In genomic region chr11:69364910-69365309, GRCm38 (mm10) we compare ENCODE assay signal across 8 mouse cellular contexts. TPM values are rescaled to one million over a fixed set of nuclear protein-coding genes. Genes with fewer than 3 reads are reported as not detected.
DNase-seq lines count a peak whose midpoint lies in the region; ATAC-seq and TF ChIP-seq lines count a peak whose summit lies in the region.

No protein-coding gene starts in this region.

- H3K27me3 ChIP-seq in MEL (ENCODE audit: control insufficient read depth in 1 of 2, insufficient read depth in 2 of 2, low read length in 2 of 2) = no peaks in the 10 kb centered on the region
- H3K27me3 ChIP-seq in liver, embryonic 14.5 days (ENCODE audit: control insufficient read depth, insufficient read depth, low read length) = peaks cover 35% of the 10 kb centered on the region
- no peaks in the 10 kb centered on the region for H3K27me3 ChIP-seq in neural tube, embryonic 12.5 days (replicated peaks)

- H3K4me1 ChIP-seq in MEL (ENCODE audit: control insufficient read depth in 1 of 2, insufficient read depth in 2 of 2, low read length in 2 of 2) = peaks cover 3 to 15% of the 10 kb centered on the region in 2 experiments; a peak in 3 of 4 replicates
- peaks cover 17% of the 10 kb centered on the region in 2 experiments; a peak in 3 of 4 replicates for H3K4me1 ChIP-seq in liver, embryonic 14.5 days (replicated peaks; ENCODE audit: control insufficient read depth in 2 of 2, insufficient read depth in 2 of 2, low read length in 1 of 2)
- peaks cover 39% of the 10 kb centered on the region for H3K4me1 ChIP-seq in neural tube, embryonic 12.5 days

- peak overlapping the region; percentile 39 for H3K4me2 ChIP-seq in liver, embryonic 14.5 days (ENCODE audit: low read depth)
- peak overlapping the region; percentile 90 for H3K4me2 ChIP-seq in neural tube, embryonic 12.5 days (replicated peaks)

- 35% methylated on average over 6 of the region's 6 CpGs for WGBS in liver, embryonic 14.5 days (ENCODE audit: insufficient replicate concordance)
- under 1% methylated on average over 6 of the region's 6 CpGs for WGBS in neural tube, embryonic 12.5 days

- DNase-seq in MEL (ENCODE audit: low read depth, low spot score) = peak; percentile 53
- DNase-seq in cerebellum, adult 9-10 months = peak; percentile 92
- peak; percentile 88 to 92 for DNase-seq in frontal cortex, adult 2 months (ENCODE audit: extremely low spot score in 1 of 2, low spot score in 1 of 2)
- DNase-seq in heart, postnatal 36 days = peak; percentile 93 to 95
- DNase-seq in layer of hippocampus, adult 11-12 months (ENCODE audit: low spot score) = peak; percentile 93
- DNase-seq in liver, embryonic 14.5 days (ENCODE audit: low read depth in 3 of 3, low spot score in 3 of 3) = no peak
- DNase-seq in telencephalon, adult 2 months (ENCODE audit: low read depth, low spot score) = peak; percentile 67

- intact Hi-C loops in heart, postnatal 36 days (cut with DNase I) = loop anchor here (2.0 kb wide), 2 partner anchors 24 to 56 kb away; partner anchors contain the start of gene Rnf227

- peaks cover 15% of the 10 kb centered on the region for H3K79me2 ChIP-seq in MEL (ENCODE audit: control insufficient read depth, insufficient read depth, low read length, poor library complexity)

- no peak for TF ChIP-seq RAD21 in MEL (IDR thresholded peaks at IDR 0.05; ENCODE audit: low read depth, low read length)

- H3K4me3 ChIP-seq in MEL (ENCODE audit: control insufficient read depth in 1 of 2, insufficient read depth in 1 of 2, low read depth in 2 of 2, low read length in 2 of 2) = no peak overlapping the region
- H3K4me3 ChIP-seq in liver, embryonic 14.5 days (ENCODE audit: insufficient read depth in 1 of 2, low read depth in 2 of 2, low read length in 2 of 2) = no peak overlapping the region
- peak overlapping the region; percentile 99 for H3K4me3 ChIP-seq in neural tube, embryonic 12.5 days

- no peak overlapping the region for H3K9ac ChIP-seq in MEL (ENCODE audit: control insufficient read depth, low read depth, low read length, poor library complexity, severe bottlenecking)
- no peak overlapping the region for H3K9ac ChIP-seq in liver, embryonic 14.5 days (replicated peaks)
- 0 out of 2 replicates have a peak overlapping the region, but pooled peaks have one; percentile 70 for H3K9ac ChIP-seq in neural tube, embryonic 12.5 days

- no peaks in the 10 kb centered on the region for H3K9me3 ChIP-seq in MEL (replicated peaks; ENCODE audit: insufficient read depth, low read length)
- no peaks in the 10 kb centered on the region for H3K9me3 ChIP-seq in liver, embryonic 14.5 days (ENCODE audit: control insufficient read depth, low read length)
- H3K9me3 ChIP-seq in neural tube, embryonic 12.5 days = no peaks in the 10 kb centered on the region

- TF ChIP-seq EP300 in MEL (IDR thresholded peaks at IDR 0.05; ENCODE audit: low read depth in 1 of 2, low read length in 2 of 2) = no peak
- TF ChIP-seq EP300 in liver, embryonic 14.5 days (IDR thresholded peaks at IDR 0.05; ENCODE audit: low read depth) = no peak

- no peak for TF ChIP-seq POLR2A in MEL (IDR thresholded peaks at IDR 0.05; ENCODE audit: control insufficient read depth in 1 of 2, insufficient read depth in 1 of 2, low read depth in 1 of 2, low read length in 2 of 2, poor library complexity in 1 of 2)

- peaks cover 0 to 3% of the 10 kb centered on the region in 2 experiments; a peak in 2 of 4 replicates for H3K36me3 ChIP-seq in MEL (ENCODE audit: control insufficient read depth in 1 of 2, insufficient read depth in 2 of 2, low read length in 2 of 2)
- H3K36me3 ChIP-seq in liver, embryonic 14.5 days (replicated peaks; ENCODE audit: control insufficient read depth, insufficient read depth, low read depth) = no peaks in the 10 kb centered on the region
- H3K36me3 ChIP-seq in neural tube, embryonic 12.5 days = peaks cover 40% of the 10 kb centered on the region

- H3K27ac ChIP-seq in MEL (ENCODE audit: control insufficient read depth, low read depth, low read length) = no peak overlapping the region
- H3K27ac ChIP-seq in liver, embryonic 14.5 days = no peak overlapping the region
- H3K27ac ChIP-seq in neural tube, embryonic 12.5 days = peak overlapping the region; percentile 95

- peak; percentile 18; the same call in 1 of the 2 replicates for ATAC-seq in liver, embryonic 14.5 days (ENCODE audit: insufficient read depth)
- peak; percentile 49 for ATAC-seq in neural tube, embryonic 12.5 days (ENCODE audit: low FRiP score, low read depth)

- no peak for TF ChIP-seq CTCF in MEL (IDR thresholded peaks at IDR 0.05 in 2 of 3, conservative IDR thresholded peaks at IDR 0.05 in 1 of 3; ENCODE audit: control insufficient read depth in 1 of 3, insufficient read depth in 1 of 3, low read depth in 2 of 3, low read length in 3 of 3, poor library complexity in 1 of 3, severe bottlenecking in 1 of 3)
- TF ChIP-seq CTCF in liver, embryonic 14.5 days (IDR thresholded peaks at IDR 0.05; ENCODE audit: low read depth) = no peak

TF ChIP-seq in MEL, 35 proteins besides CTCF, POLR2A, EP300 and RAD21:
- peak; percentile 44; the same call in 1 of the 2 replicates for TF ChIP-seq ETS1 (IDR thresholded peaks at IDR 0.05; ENCODE audit: low read depth, low read length)
- no peak for TF ChIP-seq HCFC1 (IDR thresholded peaks at IDR 0.05; ENCODE audit: low read depth, low read length)

RNA-seq across cellular contexts. Expression of gene Chd3, which starts 4.3 kb away (rescaled TPM):
- total RNA-seq in MEL (2012; rRNA removed) = 37.3 and 65.8 TPM in 2 replicates
- 10 to 100 TPM in 1 of 2 experiments, not detected in 1; 84.9 TPM for polyA plus RNA-seq in MEL (2012; ENCODE audit: insufficient read depth in 1 of 2, insufficient read length in 2 of 2, low read depth in 1 of 2, low replicate concordance in 2 of 2, missing spikeins in 1 of 2)
- 374 and 399 TPM in 2 replicates for polyA plus RNA-seq in frontal cortex, adult 2 months (2012; rRNA removed)
- total RNA-seq in heart, postnatal 36 days (2021) = 10 to 100 TPM; 21.8 to 22.8 TPM
- polyA plus RNA-seq in liver, embryonic 14.5 days (2012; rRNA removed) = 13.7 and 14.3 TPM in 2 replicates
- polyA plus RNA-seq in liver, embryonic 14.5 days (2014; fragmentation: Nextera tagmentation; extraction: Ambion mirVana) = 1.9 and 2.4 TPM in 2 replicates
- polyA plus RNA-seq in neural tube, embryonic 12.5 days (2016; fragmentation: Nextera tagmentation; extraction: Ambion mirVana) = 87.1 and 93.0 TPM in 2 replicates

RNA-seq across cellular contexts. Expression of gene Rnf227, which starts 24.6 kb away (rescaled TPM):
- 6.4 and 11.5 TPM in 2 replicates for total RNA-seq in MEL (2012; rRNA removed)
- 10 to 100 TPM in 1 of 2 experiments, not detected in 1; 12.4 TPM for polyA plus RNA-seq in MEL (2012; ENCODE audit: insufficient read depth in 1 of 2, insufficient read length in 2 of 2, low read depth in 1 of 2, low replicate concordance in 2 of 2, missing spikeins in 1 of 2)
- polyA plus RNA-seq in frontal cortex, adult 2 months (2012; rRNA removed) = 130 and 138 TPM in 2 replicates
- under 1 TPM; 0.27 to 0.89 TPM for total RNA-seq in heart, postnatal 36 days (2021)
- 0.30 and 0.74 TPM in 2 replicates for polyA plus RNA-seq in liver, embryonic 14.5 days (2012; rRNA removed)
- 0.59 and 0.66 TPM in 2 replicates for polyA plus RNA-seq in liver, embryonic 14.5 days (2014; fragmentation: Nextera tagmentation; extraction: Ambion mirVana)
- 51.3 and 58.6 TPM in 2 replicates for polyA plus RNA-seq in neural tube, embryonic 12.5 days (2016; fragmentation: Nextera tagmentation; extraction: Ambion mirVana)

RNA-seq across cellular contexts. Expression of gene Naa38, which starts 30.4 kb away (rescaled TPM):
- total RNA-seq in MEL (2012; rRNA removed) = 190 and 191 TPM in 2 replicates
- 100 to 1,000 TPM in 1 of 2 experiments, not detected in 1; 173 TPM for polyA plus RNA-seq in MEL (2012; ENCODE audit: insufficient read depth in 1 of 2, insufficient read length in 2 of 2, low read depth in 1 of 2, low replicate concordance in 2 of 2, missing spikeins in 1 of 2)
- polyA plus RNA-seq in frontal cortex, adult 2 months (2012; rRNA removed) = 179 and 182 TPM in 2 replicates
- 100 to 1,000 TPM; 101 to 103 TPM for total RNA-seq in heart, postnatal 36 days (2021)
- polyA plus RNA-seq in liver, embryonic 14.5 days (2012; rRNA removed) = 70.9 and 76.9 TPM in 2 replicates
- polyA plus RNA-seq in liver, embryonic 14.5 days (2014; fragmentation: Nextera tagmentation; extraction: Ambion mirVana) = 120 and 127 TPM in 2 replicates
- 105 and 111 TPM in 2 replicates for polyA plus RNA-seq in neural tube, embryonic 12.5 days (2016; fragmentation: Nextera tagmentation; extraction: Ambion mirVana)

RNA-seq across cellular contexts. Expression of gene Cyb5d1, which starts 30.5 kb away (rescaled TPM):
- total RNA-seq in MEL (2012; rRNA removed) = 26.8 and 39.6 TPM in 2 replicates
- 10 to 100 TPM in 1 of 2 experiments, not detected in 1; 21.3 TPM for polyA plus RNA-seq in MEL (2012; ENCODE audit: insufficient read depth in 1 of 2, insufficient read length in 2 of 2, low read depth in 1 of 2, low replicate concordance in 2 of 2, missing spikeins in 1 of 2)
- 34.2 and 35.7 TPM in 2 replicates for polyA plus RNA-seq in frontal cortex, adult 2 months (2012; rRNA removed)
- total RNA-seq in heart, postnatal 36 days (2021) = 10 to 100 TPM; 29.6 to 31.8 TPM
- 4.8 and 8.3 TPM in 2 replicates for polyA plus RNA-seq in liver, embryonic 14.5 days (2012; rRNA removed)
- 6.2 and 7.3 TPM in 2 replicates for polyA plus RNA-seq in liver, embryonic 14.5 days (2014; fragmentation: Nextera tagmentation; extraction: Ambion mirVana)
- 48.5 and 49.9 TPM in 2 replicates for polyA plus RNA-seq in neural tube, embryonic 12.5 days (2016; fragmentation: Nextera tagmentation; extraction: Ambion mirVana)

RNA-seq across cellular contexts. Expression of gene Tmem88, which starts 33.1 kb away (rescaled TPM):
- 0.39 TPM in 2 replicates for total RNA-seq in MEL (2012; rRNA removed)
- under 1 TPM in 1 of 2 experiments, not detected in 1; 0.45 TPM for polyA plus RNA-seq in MEL (2012; ENCODE audit: insufficient read depth in 1 of 2, insufficient read length in 2 of 2, low read depth in 1 of 2, low replicate concordance in 2 of 2, missing spikeins in 1 of 2)
- 4.1 and 4.6 TPM in 2 replicates for polyA plus RNA-seq in frontal cortex, adult 2 months (2012; rRNA removed)
- 10 to 100 TPM; 23.3 to 29.6 TPM for total RNA-seq in heart, postnatal 36 days (2021)
- polyA plus RNA-seq in liver, embryonic 14.5 days (2012; rRNA removed) = 3.7 and 5.3 TPM in 2 replicates
- polyA plus RNA-seq in liver, embryonic 14.5 days (2014; fragmentation: Nextera tagmentation; extraction: Ambion mirVana) = 4.6 TPM in 2 replicates
- polyA plus RNA-seq in neural tube, embryonic 12.5 days (2016; fragmentation: Nextera tagmentation; extraction: Ambion mirVana) = 13.7 TPM in 2 replicates

Comparison
In these comparisons a context has a peak if more than half of its experiments do, and no peak if none do; other contexts are left out.
1. DNase-seq: peak in MEL (single experiment), cerebellum, adult 9-10 months (single experiment), frontal cortex, adult 2 months (2 of 2), heart, postnatal 36 days (2 of 2), layer of hippocampus, adult 11-12 months (single experiment) and telencephalon, adult 2 months (single experiment); none in liver, embryonic 14.5 days (0 of 3).